Mouse (Mus musculus): ENCODE measurements around the gene Mfap2.

DNA sequence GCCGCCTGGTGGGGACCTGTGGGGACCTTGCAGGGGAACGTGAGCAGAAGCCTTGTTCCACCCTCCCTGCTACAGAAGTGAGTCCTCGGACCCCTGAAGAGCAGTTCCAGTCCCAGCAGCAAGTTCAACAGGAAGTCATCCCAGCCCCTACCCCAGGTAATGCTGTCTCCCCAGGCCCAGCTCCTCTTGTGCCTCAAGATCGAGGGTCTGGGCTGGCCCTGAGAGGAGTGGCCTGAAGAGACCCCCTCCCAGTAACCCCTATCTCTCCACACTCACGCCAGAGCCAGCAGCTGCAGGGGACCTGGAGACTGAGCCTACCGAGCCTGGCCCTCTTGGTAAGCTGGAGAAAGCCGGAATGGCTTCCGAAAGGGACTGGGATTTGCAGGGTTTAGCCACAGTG lies 3.9 kb downstream of the Mfap2 start:
- TF ChIP-seq GATA1 (IDR thresholded peaks at IDR 0.05; ENCODE audit: low read length) (no peak), TAL1 (IDR thresholded peaks at IDR 0.05; ENCODE audit: low read length) (no peak)

Data from erythroblast, embryonic 14.5 days (primary cell).